Mouse (Mus musculus): ENCODE data around the gene Agr3.

- no peak for TF ChIP-seq CTCF (IDR thresholded peaks at IDR 0.05; ENCODE audit: low read depth, low read length)
- TF ChIP-seq POLR2A (IDR thresholded peaks at IDR 0.05; ENCODE audit: borderline replicate concordance, low read depth, low read length) = no peak
Observed at GRCm38 (mm10) chr12:35984743-35985142, 59.3 kb downstream of the Agr3 start.

All from bone marrow macrophage, adult 2 months (primary cell).